Mouse (Mus musculus) hindbrain, embryonic 13.5 days (tissue): Measurements from ENCODE around the gene Nudt6. TPM values are rescaled to one million over a fixed set of nuclear protein-coding genes. Genes with fewer than 3 reads are reported as not detected.

Experiments used
- ATAC-seq: fragments of 200-750 bp; cut with Nextera tagmentation; 2 replicates; pipeline ENCODE4 v1.8.0; 2017; ENCODE audit warnings: moderate TSS enrichment; ENCODE audit not compliant: low FRiP score
- H3K27ac ChIP-seq: fragments of 300-500 bp; sonication (generic); 2 replicates; pipeline ENCODE4 v1.5.1; 2015; ENCODE audit warnings: inconsistent platforms, mild to moderate bottlenecking, moderate library complexity
- H3K27me3 ChIP-seq: fragments of 300-500 bp; sonication (generic); 2 replicates; pipeline ENCODE4 v1.6.1; 2015; ENCODE audit warnings: mild to moderate bottlenecking, inconsistent platforms
- H3K36me3 ChIP-seq: fragments of 300-500 bp; sonication (generic); 2 replicates; pipeline ENCODE4 v1.6.1; 2015; ENCODE audit warnings: mild to moderate bottlenecking, inconsistent platforms
- H3K4me1 ChIP-seq: fragments of 300-500 bp; sonication (generic); replicated peaks from 2 replicates; pipeline ENCODE4 v1.6.1; 2015; ENCODE audit warnings: inconsistent platforms
- H3K4me2 ChIP-seq: fragments of 300-500 bp; sonication (generic); 2 replicates; pipeline ENCODE4 v1.6.1; 2015; ENCODE audit warnings: inconsistent platforms, mild to moderate bottlenecking, moderate library complexity
- H3K4me3 ChIP-seq: fragments of 300-500 bp; sonication (generic); 2 replicates; pipeline ENCODE4 v1.5.1; 2015; ENCODE audit warnings: mild to moderate bottlenecking, inconsistent platforms
- H3K9ac ChIP-seq: fragments of 300-500 bp; sonication (generic); 2 replicates; pipeline ENCODE4 v1.6.1; 2015; ENCODE audit warnings: mild to moderate bottlenecking, inconsistent platforms
- H3K9me3 ChIP-seq: fragments of 300-500 bp; sonication (generic); 2 replicates; pipeline ENCODE4 v1.6.1; 2016; ENCODE audit warnings: inconsistent platforms
- WGBS: fragments of 180-500 bp; shearing (Covaris S2); methylation state at CpG from one replicate; pipeline ENCODE4 v1.1.7; 2015; 5-methylcytosine and 5-hydroxymethylcytosine counted together
- polyA plus RNA-seq: library from polyadenylated mRNA; unstranded; fragments of >200 nt; fragmentation: Nextera tagmentation; extraction: Ambion mirVana; gene quantifications from 2 replicates; pipeline ENCODE4 v1.2.1, GENCODE M21; 2015

Gene Nudt6
- 6.4 and 6.6 TPM in 2 replicates for polyA plus RNA-seq

GRCm38 (mm10) chr3:37420072-37420471 lies at the start of gene Nudt6:
Gene Nudt6, minus strand, starts transcription at chr3:37420211.
- H3K4me3 ChIP-seq = peak within 1 kb of the TSS; percentile 77
- peak within 1 kb of the TSS; percentile 85 for H3K9ac ChIP-seq
- peak within 1 kb of the TSS; percentile 84 for H3K4me2 ChIP-seq
- no peaks in the 10 kb centered on the region for H3K9me3 ChIP-seq
- H3K36me3 ChIP-seq = peaks cover 4% of the 10 kb centered on the region; the same call in 1 of the 2 replicates
- peaks cover 22% of the 10 kb centered on the region for H3K4me1 ChIP-seq
- no peaks in the 10 kb centered on the region for H3K27me3 ChIP-seq
- WGBS = under 1% methylated on average over 50 of the region's 50 CpGs
- H3K27ac ChIP-seq = peak within 1 kb of the TSS; percentile 88
- ATAC-seq = peak; percentile 88

- no peaks in the 10 kb centered on the region for H3K4me1 ChIP-seq
- no peaks in the 10 kb centered on the region for H3K27me3 ChIP-seq
- H3K36me3 ChIP-seq = no peaks in the 10 kb centered on the region
- no peak overlapping the region for H3K4me2 ChIP-seq
- H3K9me3 ChIP-seq = no peaks in the 10 kb centered on the region
- WGBS = 93% methylated on average over 4 of the region's 4 CpGs
- ATAC-seq = no peak
- no peak overlapping the region for H3K9ac ChIP-seq
- no peak overlapping the region for H3K4me3 ChIP-seq
- H3K27ac ChIP-seq = no peak overlapping the region
These were observed 49.3 kb upstream of the Nudt6 start for GRCm38 (mm10) chr3:37469353-37469752.

DNA sequence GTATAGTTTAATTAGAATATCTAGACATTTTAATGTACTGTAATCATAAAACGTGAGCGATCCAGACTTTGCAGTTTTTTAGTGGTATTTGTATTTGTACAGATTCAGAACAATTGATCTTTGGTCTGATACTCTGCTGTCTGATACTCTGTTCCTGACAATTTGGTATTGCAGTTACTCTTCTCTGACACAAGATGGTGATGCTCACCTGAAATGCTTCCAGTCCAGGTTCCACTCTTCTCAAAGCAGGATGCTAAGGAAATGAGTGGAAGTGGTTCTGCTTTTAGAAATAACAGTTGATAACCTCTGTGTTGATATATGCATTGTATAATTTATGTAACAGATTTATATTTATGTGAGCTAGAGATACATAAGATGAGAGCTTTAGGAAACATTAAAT lies 48.2 kb upstream of the Nudt6 start:
- Histone ChIP-seq H3K9ac (no peak overlapping the region), H3K27me3 (no peaks in the 10 kb centered on the region), H3K36me3 (no peaks in the 10 kb centered on the region), H3K27ac (no peak overlapping the region), H3K4me2 (no peak overlapping the region), H3K4me1 (no peaks in the 10 kb centered on the region), H3K9me3 (no peaks in the 10 kb centered on the region), H3K4me3 (no peak overlapping the region)
- peak; percentile 73; the same call in 1 of the 2 replicates for ATAC-seq
- 90% methylated on average over 2 of the region's 2 CpGs for WGBS

DNA sequence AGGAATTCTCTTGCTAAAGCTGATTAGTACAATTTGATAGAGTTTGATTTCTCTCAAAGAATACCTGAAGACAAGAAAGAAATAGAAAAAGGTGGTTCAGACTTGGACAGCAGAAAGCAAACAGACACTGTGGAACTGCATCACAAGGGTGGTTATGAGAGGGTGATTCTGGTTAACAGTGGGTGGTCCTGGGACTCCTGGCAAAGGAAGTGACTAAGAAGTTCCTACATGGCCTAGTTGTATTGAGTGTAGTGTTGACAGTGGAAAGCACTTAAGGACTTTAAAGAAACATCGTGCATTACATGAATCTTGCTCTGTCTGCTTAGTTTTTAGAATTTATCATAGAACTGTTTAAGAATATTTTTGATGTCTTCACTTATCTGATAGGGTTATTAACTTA lies 36.0 kb upstream of the Nudt6 start:
- H3K9ac ChIP-seq = no peak overlapping the region
- H3K9me3 ChIP-seq = no peaks in the 10 kb centered on the region
- no peaks in the 10 kb centered on the region for H3K27me3 ChIP-seq
- no peak overlapping the region for H3K4me2 ChIP-seq
- peaks cover 4% of the 10 kb centered on the region for H3K36me3 ChIP-seq
- no peak overlapping the region for H3K4me3 ChIP-seq
- no peak for ATAC-seq
- no peak overlapping the region for H3K27ac ChIP-seq
- no peaks in the 10 kb centered on the region for H3K4me1 ChIP-seq
- 88% methylated on average over 1 of the region's 1 CpGs for WGBS

DNA sequence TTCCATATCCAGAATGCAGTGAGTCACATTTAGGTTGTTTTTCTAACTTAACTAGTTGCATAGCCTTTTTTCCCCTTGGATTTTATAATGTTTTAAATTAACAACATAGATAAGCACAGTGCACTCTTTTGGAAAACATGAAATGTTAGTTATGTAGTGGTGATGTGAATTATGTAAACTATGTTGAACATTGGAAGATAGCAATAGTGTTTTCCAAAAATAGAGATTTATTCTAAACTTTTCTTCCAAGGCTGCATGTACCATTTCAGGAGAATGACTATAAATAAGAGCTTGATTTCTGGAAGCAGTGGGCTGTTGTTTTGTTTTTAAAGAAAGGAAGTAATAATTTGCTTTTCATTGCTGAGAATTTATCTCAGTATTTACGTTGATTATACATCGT lies 23.4 kb upstream of the Nudt6 start:
- Histone ChIP-seq H3K4me3 (no peak overlapping the region), H3K4me2 (no peak overlapping the region), H3K9me3 (no peaks in the 10 kb centered on the region), H3K27ac (no peak overlapping the region), H3K9ac (no peak overlapping the region), H3K36me3 (peaks cover 22% of the 10 kb centered on the region), H3K27me3 (no peaks in the 10 kb centered on the region), H3K4me1 (no peaks in the 10 kb centered on the region)
- ATAC-seq = no peak
- 94% methylated on average over 2 of the region's 2 CpGs for WGBS

- no peak overlapping the region for H3K4me3 ChIP-seq
- no peaks in the 10 kb centered on the region for H3K27me3 ChIP-seq
- H3K4me1 ChIP-seq = no peaks in the 10 kb centered on the region
- 100% methylated on average over 1 of the region's 1 CpGs for WGBS
- H3K36me3 ChIP-seq = peaks cover 33% of the 10 kb centered on the region
- H3K9ac ChIP-seq = no peak overlapping the region
- H3K9me3 ChIP-seq = no peaks in the 10 kb centered on the region
- H3K4me2 ChIP-seq = no peak overlapping the region
- no peak for ATAC-seq
- no peak overlapping the region for H3K27ac ChIP-seq
These were observed 19.8 kb upstream of the Nudt6 start for GRCm38 (mm10) chr3:37439770-37440169.

GRCm38 (mm10) chr3:37430359-37430758 lies 10.3 kb upstream of the Nudt6 start:
- H3K4me3 ChIP-seq = no peak overlapping the region
- no peak overlapping the region for H3K4me2 ChIP-seq
- H3K27me3 ChIP-seq = no peaks in the 10 kb centered on the region
- peaks cover 39% of the 10 kb centered on the region for H3K36me3 ChIP-seq
- H3K9me3 ChIP-seq = no peaks in the 10 kb centered on the region
- ATAC-seq = no peak
- no peak overlapping the region for H3K9ac ChIP-seq
- H3K4me1 ChIP-seq = no peaks in the 10 kb centered on the region
- no peak overlapping the region for H3K27ac ChIP-seq

DNA sequence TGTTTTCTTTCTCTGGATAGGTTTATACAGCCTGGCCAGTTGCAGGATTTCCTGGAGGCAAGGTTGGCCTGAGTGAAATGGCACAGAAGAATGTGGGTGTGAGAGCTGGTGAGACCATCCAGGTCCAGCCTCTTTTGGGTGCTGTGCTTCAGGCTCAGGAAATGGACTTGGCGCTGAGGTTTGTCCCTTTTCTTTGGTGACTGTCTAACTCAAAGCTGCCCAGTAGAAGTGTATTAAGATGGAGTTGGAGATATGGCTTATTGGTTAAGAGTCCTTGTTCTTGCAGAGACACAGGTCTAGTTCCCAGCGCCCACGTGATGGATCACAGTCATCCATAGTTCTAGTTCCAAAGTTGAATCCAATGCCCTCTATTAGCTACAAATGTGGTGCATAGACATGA lies 6.1 kb upstream of the Nudt6 start:
- Histone ChIP-seq H3K9ac (no peak overlapping the region), H3K4me1 (peaks cover 7% of the 10 kb centered on the region), H3K36me3 (peaks cover 21% of the 10 kb centered on the region), H3K27me3 (no peaks in the 10 kb centered on the region), H3K9me3 (no peaks in the 10 kb centered on the region), H3K27ac (no peak overlapping the region), H3K4me3 (no peak overlapping the region), H3K4me2 (no peak overlapping the region)
- ATAC-seq = no peak
- 97% methylated on average over 3 of the region's 3 CpGs for WGBS

DNA sequence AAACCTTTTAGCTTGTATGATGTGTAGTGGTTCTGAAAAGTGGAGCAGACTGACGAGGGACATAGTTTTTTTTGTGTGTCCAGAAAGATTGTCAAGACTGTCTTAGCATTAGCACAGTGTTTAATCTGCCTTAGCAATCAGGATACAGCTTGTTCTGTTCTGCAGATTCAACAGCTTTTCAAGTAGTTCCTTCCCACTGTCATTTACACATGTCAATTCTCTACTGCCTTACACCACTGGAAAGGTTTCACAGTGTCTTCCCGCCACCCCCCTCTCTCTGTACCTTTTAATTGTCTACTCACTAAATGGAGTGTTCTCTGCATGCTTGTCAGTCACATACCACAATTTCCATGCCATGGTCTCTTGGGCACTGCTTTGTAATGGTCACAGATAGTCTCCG lies 1.2 kb upstream of the Nudt6 start:
- ATAC-seq = no peak
- WGBS = 12% methylated on average over 3 of the region's 3 CpGs

GRCm38 (mm10) chr3:37420641-37421040 lies 630 bp upstream of the Nudt6 start:
- Histone ChIP-seq H3K9me3 (no peaks in the 10 kb centered on the region), H3K4me3 (peak overlapping the region; percentile 77), H3K27me3 (no peaks in the 10 kb centered on the region), H3K27ac (peak overlapping the region; percentile 87), H3K4me2 (peak overlapping the region; percentile 71), H3K4me1 (peaks cover 22% of the 10 kb centered on the region), H3K36me3 (peaks cover 6% of the 10 kb centered on the region; the same call in 1 of the 2 replicates), H3K9ac (peak overlapping the region; percentile 76)
- WGBS = under 1% methylated on average over 24 of the region's 24 CpGs
- no peak for ATAC-seq

More for the DNA sequence above, 1.2 kb upstream of the Nudt6 start:
- no peak overlapping the region for H3K27ac ChIP-seq
- peak overlapping the region; percentile 71 for H3K4me2 ChIP-seq
- H3K36me3 ChIP-seq = peaks cover 9% of the 10 kb centered on the region
- peak overlapping the region; percentile 76 for H3K9ac ChIP-seq
- peaks cover 22% of the 10 kb centered on the region for H3K4me1 ChIP-seq
- H3K9me3 ChIP-seq = no peaks in the 10 kb centered on the region
- H3K4me3 ChIP-seq = peak overlapping the region; percentile 77
- H3K27me3 ChIP-seq = no peaks in the 10 kb centered on the region

GRCm38 (mm10) chr3:37419458-37419991 lies 486 bp downstream of the Nudt6 start, which contains the start of gene Spata5:
Gene Spata5, plus strand, starts transcription at chr3:37419896.
- ATAC-seq = peak; percentile 97
- Histone ChIP-seq H3K4me1 (peaks cover 22% of the 10 kb centered on the region), H3K9me3 (no peaks in the 10 kb centered on the region), H3K4me3 (peak within 1 kb of the TSS; percentile 77), H3K4me2 (peak within 1 kb of the TSS; percentile 84), H3K9ac (peak within 1 kb of the TSS; percentile 85), H3K36me3 (no peaks in the 10 kb centered on the region), H3K27me3 (no peaks in the 10 kb centered on the region), H3K27ac (peak within 1 kb of the TSS; percentile 88)
- WGBS = 0% methylated on average over 48 of the region's 50 CpGs

GRCm38 (mm10) chr3:37418961-37419457 lies 1.0 kb downstream of the Nudt6 start:
- WGBS = 0% methylated on average over 30 of the region's 30 CpGs

GRCm38 (mm10) chr3:37418341-37418740 lies 1.7 kb downstream of the Nudt6 start:
- Histone ChIP-seq H3K4me2 (peak overlapping the region; percentile 84), H3K36me3 (no peaks in the 10 kb centered on the region), H3K9ac (peak overlapping the region; percentile 85), H3K4me3 (peak overlapping the region; percentile 77), H3K27ac (no peak overlapping the region), H3K4me1 (peaks cover 22% of the 10 kb centered on the region), H3K9me3 (no peaks in the 10 kb centered on the region), H3K27me3 (no peaks in the 10 kb centered on the region)
- no peak for ATAC-seq
- 83% methylated on average over 5 of the region's 5 CpGs for WGBS

More at GRCm38 (mm10) chr3:37418961-37419457, 1.0 kb downstream of the Nudt6 start:
- Histone ChIP-seq H3K4me2 (peak overlapping the region; percentile 84), H3K9me3 (no peaks in the 10 kb centered on the region), H3K27ac (peak overlapping the region; percentile 88), H3K4me1 (peaks cover 22% of the 10 kb centered on the region), H3K27me3 (no peaks in the 10 kb centered on the region), H3K4me3 (peak overlapping the region; percentile 77), H3K9ac (peak overlapping the region; percentile 85), H3K36me3 (no peaks in the 10 kb centered on the region)
- no peak for ATAC-seq
